Mouse (Mus musculus) gastrocnemius, adult 2 months (tissue): ENCODE data around the gene Ostm1. TPM values are rescaled to one million over a fixed set of nuclear protein-coding genes. Genes with fewer than 3 reads are reported as not detected.

ENCODE experiments used
- DNase-seq: peaks from one replicate; pipeline ENCODE4 v3.0.0; 2022
- H3K27ac ChIP-seq: fragments of 200-600 bp; 2 replicates; pipeline ENCODE4 v1.8.1; 2022; ENCODE audit warnings: mild to moderate bottlenecking
- H3K4me3 ChIP-seq: fragments of 200-600 bp; 2 replicates; pipeline ENCODE4 v1.8.1; 2022; ENCODE audit warnings: mild to moderate bottlenecking, moderate library complexity
- CTCF ChIP-seq: fragments of 200-600 bp; IDR thresholded peaks from 2 replicates; pipeline ENCODE4 v1.8.1; 2022; ENCODE audit warnings: antibody characterized with exemption, mild to moderate bottlenecking, moderate library complexity
- intact Hi-C: fragments of 180-260 bp; cut with DNase I; formaldehyde crosslinking; loops from one replicate; pipeline ENCODE4 v1.15.1; 2025
- total RNA-seq, 2 experiments: library from RNA; stranded (reverse); gene quantifications; 2 replicates each; pipeline ENCODE4 v1.2.3; 2021

Gene Ostm1
- total RNA-seq, 2 experiments from 2014 or later = 14.7 to 22.2 TPM

DNA sequence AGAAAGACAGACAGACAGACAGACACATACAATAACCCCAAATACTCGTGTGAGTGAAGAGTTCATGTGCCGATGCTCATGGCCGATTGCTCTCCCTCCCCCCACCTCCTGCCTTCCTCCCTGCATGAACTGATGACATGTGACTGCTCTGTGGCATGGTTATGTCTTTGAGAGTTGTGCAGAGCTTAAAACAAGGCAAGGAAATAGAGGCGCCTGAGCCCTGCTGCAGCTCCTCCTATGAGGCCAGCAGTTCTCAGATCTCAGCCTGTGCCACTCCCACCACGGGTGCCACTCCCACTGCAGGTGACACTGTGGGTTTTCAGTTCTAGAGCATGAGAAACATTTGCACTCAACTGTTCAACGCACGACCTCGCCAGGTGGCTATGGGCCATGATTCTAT lies 115.4 kb downstream of the Ostm1 start:
- no peak for DNase-seq
- intact Hi-C loops = loop anchor here (10.0 kb wide), 1 partner anchor 246 kb away; no protein-coding TSS in a partner anchor
- no peak overlapping the region for H3K4me3 ChIP-seq
- H3K27ac ChIP-seq = no peak overlapping the region
- no peak for TF ChIP-seq CTCF

DNA sequence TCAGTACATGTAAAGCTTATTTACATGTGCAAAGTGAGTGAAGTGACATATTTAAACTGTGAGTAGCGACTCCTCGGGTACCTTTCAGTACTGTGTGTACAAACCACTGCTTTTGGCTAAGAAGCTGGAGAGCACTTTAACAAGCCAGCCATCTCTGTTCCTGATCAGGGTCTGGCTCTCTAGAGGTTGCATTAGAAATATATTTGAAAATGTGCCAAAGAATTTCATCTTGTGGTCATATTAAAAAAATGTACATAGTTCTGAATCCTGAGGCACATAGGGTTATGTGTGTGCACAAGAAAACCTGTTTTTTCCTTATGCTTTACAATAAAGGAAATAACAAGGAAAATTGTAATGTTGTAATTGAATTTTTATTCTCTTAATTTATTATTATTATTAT lies 118.5 kb downstream of the Ostm1 start:
- Histone ChIP-seq H3K27ac (no peak overlapping the region), H3K4me3 (no peak overlapping the region)
- intact Hi-C loops = no loop called here
- TF ChIP-seq CTCF = no peak
- no peak for DNase-seq

DNA sequence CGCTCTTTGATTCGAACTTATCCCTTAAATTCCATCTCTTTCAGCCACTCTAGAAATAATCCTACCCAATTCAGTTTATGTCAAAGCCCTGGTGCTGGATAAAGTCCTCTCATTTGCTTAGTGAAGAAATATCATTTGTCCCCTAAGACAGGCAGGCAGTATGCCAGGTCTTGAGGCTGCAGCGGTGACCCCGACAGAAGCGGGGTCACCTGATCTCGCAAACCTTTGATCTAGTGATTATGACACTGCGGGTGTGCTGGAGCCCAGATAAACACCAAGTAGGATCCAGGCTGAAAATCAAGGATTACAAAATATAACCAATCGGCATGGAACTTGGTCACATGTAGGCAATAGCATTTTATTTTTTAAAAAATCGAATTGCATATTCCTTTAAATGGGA lies 131.1 kb downstream of the Ostm1 start:
- Histone ChIP-seq H3K4me3 (no peak overlapping the region; the same call in 1 of the 2 replicates), H3K27ac (no peak overlapping the region)
- TF ChIP-seq CTCF = no peak
- intact Hi-C loops = no loop called here
- DNase-seq = no peak

DNA sequence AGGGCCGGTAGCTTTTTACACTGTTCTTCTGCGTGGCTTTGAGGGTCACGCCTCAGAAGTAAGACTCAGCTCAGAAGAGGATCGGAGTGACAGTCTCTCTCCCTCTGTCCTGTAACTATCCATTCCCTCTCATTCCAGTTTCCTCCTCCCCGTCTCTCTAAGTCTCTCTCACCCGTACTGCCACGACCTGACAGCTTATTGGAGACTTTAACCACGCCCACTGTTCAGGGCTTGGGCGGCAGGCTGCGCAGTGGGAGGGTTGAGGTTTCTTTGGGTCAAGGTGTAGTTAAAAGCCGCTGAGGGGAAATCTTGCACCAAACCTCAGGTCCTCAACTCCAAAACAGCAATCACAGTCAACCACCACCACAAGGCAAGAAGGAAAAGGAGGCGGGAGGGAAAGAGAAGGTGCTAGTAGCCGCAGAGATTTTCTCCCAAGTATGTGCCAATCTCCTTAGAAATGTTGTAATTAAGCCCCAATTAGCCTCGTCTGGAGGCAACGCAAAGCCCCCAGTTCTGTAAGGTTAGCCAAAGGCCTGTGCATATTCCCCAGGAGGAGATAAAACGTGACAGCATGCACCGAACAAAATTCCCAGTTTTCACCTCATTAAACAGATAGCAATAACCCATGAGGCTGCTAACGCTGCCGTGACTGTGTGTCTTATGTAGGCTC lies 131.9 kb downstream of the Ostm1 start:
- Histone ChIP-seq H3K4me3 (peak overlapping the region; percentile 48), H3K27ac (no peak overlapping the region)
- TF ChIP-seq CTCF = no peak
- intact Hi-C loops = no loop called here
- no peak for DNase-seq

DNA sequence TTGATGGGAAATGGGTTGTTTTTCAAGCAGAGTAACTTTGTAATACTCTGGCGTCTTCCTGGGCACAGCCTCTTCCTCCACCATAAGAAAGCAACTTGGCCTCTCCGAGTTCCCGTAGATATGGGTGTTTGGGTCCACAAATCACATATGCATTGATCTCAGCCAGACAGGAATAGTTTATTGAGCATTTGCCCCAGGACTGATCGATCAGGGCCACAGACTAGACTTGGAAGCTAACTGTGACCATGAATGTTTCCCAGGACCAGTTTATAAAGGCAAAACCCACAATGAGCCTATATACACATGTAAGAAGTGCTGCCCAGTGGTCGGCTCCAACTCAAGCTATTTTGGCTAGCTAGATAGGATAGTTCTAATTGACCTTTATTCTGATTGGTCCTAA lies 138.5 kb downstream of the Ostm1 start:
- Histone ChIP-seq H3K27ac (no peak overlapping the region), H3K4me3 (no peak overlapping the region)
- DNase-seq = no peak
- intact Hi-C loops = no loop called here
- TF ChIP-seq CTCF = no peak

DNA sequence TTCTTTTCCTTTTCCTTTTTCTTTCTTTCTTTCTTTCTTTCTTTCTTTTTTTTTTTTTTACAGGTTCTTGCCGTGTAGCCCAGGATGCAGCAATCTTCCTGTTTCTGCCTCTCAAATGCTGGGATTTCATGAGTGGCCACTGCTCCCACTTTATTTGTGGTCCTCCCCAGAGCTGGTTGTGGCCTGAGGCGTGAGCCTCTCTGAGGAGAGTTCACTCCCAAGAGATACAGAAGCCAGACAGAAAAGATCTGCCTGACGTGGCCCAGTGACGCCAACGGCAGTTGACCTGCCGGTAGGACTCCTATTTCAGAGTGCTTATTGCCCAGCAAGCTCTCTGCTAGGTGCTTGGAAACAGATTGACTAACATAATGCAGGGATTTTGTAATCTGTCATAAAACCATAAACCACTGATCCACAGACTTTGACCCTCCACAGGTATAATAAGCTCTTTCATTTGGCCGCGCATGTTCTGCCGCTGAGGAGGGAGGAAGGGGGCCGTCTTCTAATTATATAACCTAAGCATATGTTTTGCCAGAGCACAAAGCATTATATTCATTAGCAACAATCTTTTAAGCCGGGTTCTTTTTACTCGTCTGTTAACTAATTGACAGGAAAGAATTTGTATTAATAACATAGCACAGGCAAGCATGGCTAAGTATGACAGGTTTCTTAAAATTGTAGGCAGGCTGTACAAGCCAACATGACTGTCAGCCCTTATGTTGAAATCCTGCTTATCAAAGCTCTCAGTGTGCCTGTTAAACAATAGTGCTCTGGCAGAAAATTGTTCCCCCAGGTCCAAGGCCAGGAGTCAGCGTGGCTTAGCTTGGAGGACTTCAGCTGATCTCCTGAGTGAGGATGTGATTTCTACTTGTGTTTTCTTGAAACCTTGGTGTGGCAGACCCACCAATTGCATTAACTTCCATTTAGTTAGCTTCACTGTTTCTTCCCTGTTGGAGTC lies 139.9 kb downstream of the Ostm1 start:
- no peak for TF ChIP-seq CTCF
- DNase-seq = no peak
- intact Hi-C loops = no loop called here
- Histone ChIP-seq H3K27ac (no peak overlapping the region), H3K4me3 (no peak overlapping the region)

DNA sequence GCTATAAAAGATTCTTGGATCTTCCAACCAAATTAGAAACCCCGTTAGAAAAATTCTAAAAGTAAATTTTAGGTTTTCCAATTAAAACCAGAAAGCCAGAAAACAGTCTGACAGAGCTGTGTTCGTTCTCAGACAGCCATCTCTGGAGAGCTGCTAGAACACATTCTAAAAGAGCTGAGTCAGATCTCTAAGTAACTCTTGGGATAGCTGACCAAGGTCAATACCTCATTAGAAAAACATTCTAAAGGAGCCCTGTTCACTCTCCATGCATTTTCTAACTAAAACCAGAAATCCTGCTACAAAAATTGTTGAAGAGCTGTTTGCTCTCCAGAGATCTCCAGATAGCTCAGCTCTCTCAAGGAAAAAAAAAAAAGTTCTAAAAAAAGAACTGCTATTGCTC lies 146.0 kb downstream of the Ostm1 start:
- no peak overlapping the region for H3K27ac ChIP-seq
- H3K4me3 ChIP-seq = no peak overlapping the region
- no peak for DNase-seq
- no peak for TF ChIP-seq CTCF
- intact Hi-C loops = loop anchor here (10.0 kb wide), 2 partner anchors 95 to 745 kb away; no protein-coding TSS in a partner anchor

DNA sequence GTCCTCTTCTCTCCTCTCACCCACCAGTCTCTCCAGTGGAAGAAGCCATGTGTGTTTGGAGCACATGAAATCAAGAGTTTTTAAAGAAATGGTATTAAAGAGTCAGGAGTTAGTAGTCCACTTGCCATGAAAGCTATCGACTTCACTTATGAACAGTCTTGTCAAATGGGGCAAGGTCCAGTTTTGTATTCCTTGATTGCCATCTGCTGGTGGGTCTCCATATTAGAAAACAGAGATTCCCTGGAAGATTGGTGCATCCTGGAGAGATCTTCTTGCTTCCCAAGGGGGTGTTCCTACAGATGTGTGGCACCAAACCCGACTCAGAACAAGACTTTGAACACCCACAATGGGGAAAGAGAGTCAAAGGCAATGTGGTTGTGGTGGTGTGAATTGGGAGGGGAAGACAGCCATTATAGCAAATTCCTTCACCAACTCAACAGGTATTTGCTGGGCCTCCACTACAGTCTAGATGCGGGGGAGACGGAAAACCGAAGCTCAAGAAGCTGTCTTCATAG lies 151.0 kb downstream of the Ostm1 start:
- no peak for DNase-seq
- intact Hi-C loops = loop anchor here (2.0 to 10.0 kb wide), 3 partner anchors 100 to 750 kb away; no protein-coding TSS in a partner anchor
- peak; percentile 63 for TF ChIP-seq CTCF
- Histone ChIP-seq H3K4me3 (no peak overlapping the region), H3K27ac (no peak overlapping the region)

DNA sequence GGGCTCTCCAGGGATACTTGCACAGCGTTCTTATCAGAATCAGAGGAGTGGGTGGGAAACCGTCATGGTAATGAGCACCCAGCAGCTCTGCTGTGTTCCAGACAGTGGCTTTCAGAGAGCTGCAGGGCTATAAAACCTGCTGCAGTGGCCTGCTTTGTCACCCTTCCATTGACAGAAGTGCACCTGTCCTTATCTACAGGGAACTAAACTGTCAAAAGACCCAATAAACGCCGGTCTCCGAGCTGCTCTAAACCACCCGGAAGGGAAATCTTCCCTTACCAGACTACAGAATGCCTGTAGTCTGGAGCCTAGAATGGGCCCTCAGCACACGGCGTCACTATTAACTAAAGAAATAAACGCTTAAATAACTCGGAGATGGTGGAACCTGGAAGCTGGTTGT lies 168.2 kb downstream of the Ostm1 start:
- TF ChIP-seq CTCF = no peak
- intact Hi-C loops = no loop called here
- no peak for DNase-seq
- Histone ChIP-seq H3K27ac (no peak overlapping the region), H3K4me3 (no peak overlapping the region)

Other genes starting within 250 kb of the Ostm1 start
- 10 to 100 TPM in 1 of 2 experiments, 1 to 10 TPM in 1; 8.7 to 12.6 TPM for gene Afg1l, start 105.3 kb upstream of the Ostm1 start, total RNA-seq
- gene Snx3, start 81.8 kb upstream of the Ostm1 start, total RNA-seq = 100 to 1,000 TPM; 165 to 166 TPM
- not detected for gene Nr2e1, start 190 bp upstream of the Ostm1 start, total RNA-seq
- 10 to 100 TPM; 24.1 to 26.2 TPM for gene Sec63, start 177.7 kb downstream of the Ostm1 start, total RNA-seq